Mouse (Mus musculus): ENCODE data around the gene Ints5. TPM values are rescaled to one million over a fixed set of nuclear protein-coding genes. Genes with fewer than 3 reads are reported as not detected.
"Not testable (repeated sequence)": the region's sequence is repeated elsewhere in the genome, so short reads cannot be mapped to it uniquely, and the experiment has no call there.

Ints5 gene
- polyA plus RNA-seq, 1 experiment from 2014 or later, result 30.5 TPM

DNA sequence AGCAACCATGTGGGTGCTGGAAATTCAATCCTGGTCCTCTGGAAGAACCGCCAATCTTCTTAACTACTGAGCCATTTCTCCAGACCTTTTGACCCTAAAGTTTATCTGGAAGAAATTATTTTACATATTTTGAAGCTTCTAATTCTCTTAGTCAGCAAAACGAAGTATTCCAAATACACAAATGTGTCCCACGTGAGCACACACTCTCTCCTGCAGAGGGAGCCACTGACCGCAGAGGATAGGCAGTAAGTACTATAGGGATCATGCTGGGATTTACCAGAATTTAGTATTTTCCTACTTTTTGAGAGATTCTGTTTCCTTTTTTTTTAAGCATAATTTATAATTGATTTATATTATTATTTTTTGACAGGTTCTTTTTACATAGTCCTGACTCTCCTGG is 35.1 kb upstream of the Ints5 start:
- no peaks in the 10 kb centered on the region for H3K4me1 ChIP-seq (ENCODE audit: control insufficient read depth, insufficient read depth, low read length)
- DNase-seq (ENCODE audit: low spot score) (peak; percentile 64), ATAC-seq (replicated peaks; ENCODE audit: insufficient number of reproducible peaks, low FRiP score, low TSS enrichment, low read depth) (no peak)
- no peak overlapping the region for H3K4me3 ChIP-seq (ENCODE audit: low read depth, low read length)
- no peaks in the 10 kb centered on the region for H3K9me3 ChIP-seq (replicated peaks; ENCODE audit: control insufficient read depth, low read length)
- H3K36me3 ChIP-seq (replicated peaks; ENCODE audit: control insufficient read depth, insufficient read depth, low read depth, low read length), result no peaks in the 10 kb centered on the region
- no peak overlapping the region for H3K4me2 ChIP-seq (ENCODE audit: low read depth, low read length)
- no peaks in the 10 kb centered on the region for H3K27me3 ChIP-seq (ENCODE audit: control insufficient read depth, insufficient read depth, low read length)
- H3K27ac ChIP-seq (replicated peaks; ENCODE audit: low read depth, low read length), result no peak overlapping the region
- no peak overlapping the region for H3K9ac ChIP-seq (replicated peaks; ENCODE audit: low read length)
- WGBS, result 37% methylated on average over 4 of the region's 4 CpGs

DNA sequence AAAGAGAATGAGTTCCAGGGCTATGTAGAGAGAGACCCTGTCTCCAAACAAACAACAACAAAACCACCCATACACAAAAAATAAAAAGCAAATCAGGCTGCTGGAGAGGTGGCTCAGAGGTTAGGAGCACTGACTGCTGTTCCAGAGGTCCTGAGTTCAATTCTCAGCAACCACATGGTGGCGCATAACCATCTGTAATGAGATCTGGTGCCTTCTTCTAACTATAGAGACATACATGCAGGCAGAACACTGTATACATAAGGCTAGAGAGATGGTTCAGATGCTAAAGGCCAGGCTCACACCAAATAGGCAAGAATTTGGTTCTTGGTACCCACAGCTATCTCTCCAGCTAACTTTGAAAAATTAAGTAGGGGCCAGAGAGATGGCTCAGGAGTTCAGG is 33.8 kb upstream of the Ints5 start:
- Histone ChIP-seq H3K36me3 (replicated peaks; ENCODE audit: control insufficient read depth, insufficient read depth, low read depth, low read length) (no peaks in the 10 kb centered on the region), H3K27me3 (ENCODE audit: control insufficient read depth, insufficient read depth, low read length) (no peaks in the 10 kb centered on the region), H3K4me2 (ENCODE audit: low read depth, low read length) (no peak overlapping the region), H3K27ac (replicated peaks; ENCODE audit: low read depth, low read length) (no peak overlapping the region), H3K4me3 (ENCODE audit: low read depth, low read length) (no peak overlapping the region), H3K9ac (replicated peaks; ENCODE audit: low read length) (no peak overlapping the region), H3K4me1 (ENCODE audit: control insufficient read depth, insufficient read depth, low read length) (no peaks in the 10 kb centered on the region), H3K9me3 (replicated peaks; ENCODE audit: control insufficient read depth, low read length) (no peaks in the 10 kb centered on the region)
- no peak for ATAC-seq (replicated peaks; ENCODE audit: insufficient number of reproducible peaks, low FRiP score, low TSS enrichment, low read depth)
- DNase-seq (ENCODE audit: low spot score), result no peak
- WGBS, result 30% methylated on average over 1 of the region's 1 CpGs

DNA sequence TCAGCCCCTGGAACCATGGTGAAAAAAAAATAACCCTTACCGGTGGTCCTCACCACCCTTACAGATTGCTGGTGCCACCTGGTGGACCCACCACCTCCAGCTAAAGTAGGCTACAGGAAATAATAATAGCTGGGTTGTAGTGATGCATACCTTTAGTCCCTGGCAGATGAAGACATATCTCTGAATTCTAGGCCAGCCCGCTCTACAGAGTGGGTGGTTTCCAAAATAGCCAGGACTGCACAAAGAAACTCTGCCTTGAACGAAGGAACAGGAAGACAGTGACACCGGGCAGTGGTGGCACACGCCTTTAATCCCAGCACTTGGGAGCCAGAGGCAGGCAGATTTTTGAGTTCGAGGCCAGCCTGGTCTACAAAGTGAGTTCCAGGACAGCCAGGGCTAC is 28.5 kb upstream of the Ints5 start:
- DNase-seq (ENCODE audit: low spot score) (no peak), ATAC-seq (replicated peaks; ENCODE audit: insufficient number of reproducible peaks, low FRiP score, low TSS enrichment, low read depth) (no peak)
- no peaks in the 10 kb centered on the region for H3K27me3 ChIP-seq (ENCODE audit: control insufficient read depth, insufficient read depth, low read length)
- H3K4me3 ChIP-seq (ENCODE audit: low read depth, low read length), result no peak overlapping the region
- 84% methylated on average over 6 of the region's 6 CpGs for WGBS
- H3K4me1 ChIP-seq (ENCODE audit: control insufficient read depth, insufficient read depth, low read length), result no peaks in the 10 kb centered on the region
- no peaks in the 10 kb centered on the region for H3K36me3 ChIP-seq (replicated peaks; ENCODE audit: control insufficient read depth, insufficient read depth, low read depth, low read length)
- no peak overlapping the region for H3K9ac ChIP-seq (replicated peaks; ENCODE audit: low read length)
- H3K4me2 ChIP-seq (ENCODE audit: low read depth, low read length), result no peak overlapping the region
- H3K27ac ChIP-seq (replicated peaks; ENCODE audit: low read depth, low read length), result no peak overlapping the region
- no peaks in the 10 kb centered on the region for H3K9me3 ChIP-seq (replicated peaks; ENCODE audit: control insufficient read depth, low read length)

GRCm38 (mm10) chr19:8870381-8870780 is 22.4 kb upstream of the Ints5 start:
- not testable (repeated sequence) for H3K27ac ChIP-seq (replicated peaks; ENCODE audit: low read depth, low read length); H3K9ac ChIP-seq (replicated peaks; ENCODE audit: low read length)
- 76% methylated on average over 3 of the region's 3 CpGs for WGBS

DNA sequence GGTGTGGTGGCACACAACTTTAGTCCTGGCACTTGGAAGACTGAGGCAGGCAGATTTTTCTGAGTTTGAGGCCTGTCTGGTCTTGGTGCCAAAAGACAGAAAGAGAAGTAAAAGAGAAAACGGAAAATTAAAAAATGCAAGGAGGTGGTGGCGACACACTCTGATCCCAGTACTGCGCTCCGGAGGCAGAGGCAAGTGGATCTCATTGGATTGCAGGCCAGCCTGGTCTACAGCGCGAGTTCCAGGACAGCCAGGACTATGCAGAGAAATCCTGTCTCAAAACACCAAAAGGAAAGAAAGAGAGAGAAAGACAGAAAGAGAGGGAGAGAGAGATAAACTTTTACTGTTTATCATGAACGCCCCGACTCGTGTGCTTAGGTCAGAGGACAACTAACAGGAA is 22.0 kb upstream of the Ints5 start:
- peak overlapping the region; percentile 21 for H3K4me2 ChIP-seq (ENCODE audit: low read depth, low read length)
- peaks cover 10% of the 10 kb centered on the region for H3K36me3 ChIP-seq (replicated peaks; ENCODE audit: control insufficient read depth, insufficient read depth, low read depth, low read length)
- peak overlapping the region; percentile 43 for H3K9ac ChIP-seq (replicated peaks; ENCODE audit: low read length)
- ATAC-seq (replicated peaks; ENCODE audit: insufficient number of reproducible peaks, low FRiP score, low TSS enrichment, low read depth) (no peak; the same call in 1 of the 2 replicates), DNase-seq (ENCODE audit: low spot score) (no peak)
- H3K27me3 ChIP-seq (ENCODE audit: control insufficient read depth, insufficient read depth, low read length), result no peaks in the 10 kb centered on the region
- H3K4me3 ChIP-seq (ENCODE audit: low read depth, low read length), result peak overlapping the region; percentile 90
- H3K9me3 ChIP-seq (replicated peaks; ENCODE audit: control insufficient read depth, low read length), result no peaks in the 10 kb centered on the region
- no peaks in the 10 kb centered on the region for H3K4me1 ChIP-seq (ENCODE audit: control insufficient read depth, insufficient read depth, low read length)
- WGBS, result 61% methylated on average over 9 of the region's 9 CpGs
- no peak overlapping the region for H3K27ac ChIP-seq (replicated peaks; ENCODE audit: low read depth, low read length)

More at GRCm38 (mm10) chr19:8870381-8870780, 22.4 kb upstream of the Ints5 start:
- not testable (repeated sequence) for H3K36me3 ChIP-seq (replicated peaks; ENCODE audit: control insufficient read depth, insufficient read depth, low read depth, low read length); H3K4me3 ChIP-seq (ENCODE audit: low read depth, low read length); H3K9me3 ChIP-seq (replicated peaks; ENCODE audit: control insufficient read depth, low read length); ATAC-seq (replicated peaks; ENCODE audit: insufficient number of reproducible peaks, low FRiP score, low TSS enrichment, low read depth); H3K27me3 ChIP-seq (ENCODE audit: control insufficient read depth, insufficient read depth, low read length); H3K4me1 ChIP-seq (ENCODE audit: control insufficient read depth, insufficient read depth, low read length); DNase-seq (ENCODE audit: low spot score); H3K4me2 ChIP-seq (ENCODE audit: low read depth, low read length)

DNA sequence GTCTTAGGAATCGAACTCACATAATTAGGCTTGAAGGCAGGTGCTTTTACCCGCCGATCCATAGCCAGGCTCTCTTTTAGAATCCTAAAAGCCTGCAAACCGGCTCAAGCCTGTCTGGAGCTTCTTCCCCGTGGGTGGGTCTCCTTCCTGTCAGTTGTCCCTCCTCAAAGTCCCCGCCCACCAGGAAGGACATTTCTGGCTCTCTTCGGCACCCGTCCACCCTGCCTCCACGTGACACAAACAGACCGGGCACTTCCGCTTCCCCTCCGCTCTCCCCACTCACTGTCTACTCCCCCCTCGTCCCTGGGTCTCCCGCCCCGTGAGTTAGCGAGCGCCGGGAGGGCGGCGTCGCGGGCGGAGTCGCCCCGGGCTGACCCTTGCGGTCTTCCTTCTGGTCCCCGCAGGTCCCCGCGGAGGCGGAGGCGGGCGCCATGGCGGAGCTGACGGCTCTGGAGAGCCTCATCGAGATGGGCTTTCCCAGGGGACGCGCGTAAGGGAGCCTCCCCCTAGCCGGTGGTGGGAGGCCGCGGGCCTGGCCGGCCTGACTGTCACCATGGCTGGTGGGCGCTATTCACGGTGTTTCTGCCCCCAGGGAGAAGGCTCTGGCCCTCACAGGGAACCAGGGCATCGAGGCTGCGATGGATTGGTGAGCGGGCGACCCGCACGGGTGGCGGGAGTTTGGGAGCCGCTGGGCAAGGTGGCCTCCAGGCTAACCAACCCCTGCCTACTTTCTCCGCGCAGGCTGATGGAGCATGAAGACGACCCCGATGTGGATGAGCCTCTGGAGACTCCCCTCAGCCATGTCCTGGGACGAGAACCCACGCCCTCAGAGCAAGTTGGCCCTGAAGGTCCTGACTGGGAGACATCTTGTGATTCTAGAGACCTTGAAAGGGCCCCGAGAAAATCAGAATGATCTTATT is 21.3 kb upstream of the Ints5 start, which contains the start of gene Ubxn1:
Gene Ubxn1, plus strand, starts transcription at position 230 of the 920 bp plus-strand sequence.
- WGBS, result under 1% methylated on average over 57 of the region's 59 CpGs
- peak; percentile 97 for DNase-seq (ENCODE audit: low spot score)
- H3K4me3 ChIP-seq (ENCODE audit: low read depth, low read length), result peak within 1 kb of the TSS; percentile 90
- peak within 1 kb of the TSS; percentile 83 for H3K9ac ChIP-seq (replicated peaks; ENCODE audit: low read length)
- H3K27ac ChIP-seq (replicated peaks; ENCODE audit: low read depth, low read length), result peak within 1 kb of the TSS; percentile 23
- H3K4me2 ChIP-seq (ENCODE audit: low read depth, low read length), result peak within 1 kb of the TSS; percentile 73
- ATAC-seq (replicated peaks; ENCODE audit: insufficient number of reproducible peaks, low FRiP score, low TSS enrichment, low read depth), result peak; percentile 96
- H3K9me3 ChIP-seq (replicated peaks; ENCODE audit: control insufficient read depth, low read length), result no peaks in the 10 kb centered on the region
- no peaks in the 10 kb centered on the region for H3K27me3 ChIP-seq (ENCODE audit: control insufficient read depth, insufficient read depth, low read length)
- H3K36me3 ChIP-seq (replicated peaks; ENCODE audit: control insufficient read depth, insufficient read depth, low read depth, low read length), result peaks cover 10% of the 10 kb centered on the region
- no peaks in the 10 kb centered on the region for H3K4me1 ChIP-seq (ENCODE audit: control insufficient read depth, insufficient read depth, low read length)

DNA sequence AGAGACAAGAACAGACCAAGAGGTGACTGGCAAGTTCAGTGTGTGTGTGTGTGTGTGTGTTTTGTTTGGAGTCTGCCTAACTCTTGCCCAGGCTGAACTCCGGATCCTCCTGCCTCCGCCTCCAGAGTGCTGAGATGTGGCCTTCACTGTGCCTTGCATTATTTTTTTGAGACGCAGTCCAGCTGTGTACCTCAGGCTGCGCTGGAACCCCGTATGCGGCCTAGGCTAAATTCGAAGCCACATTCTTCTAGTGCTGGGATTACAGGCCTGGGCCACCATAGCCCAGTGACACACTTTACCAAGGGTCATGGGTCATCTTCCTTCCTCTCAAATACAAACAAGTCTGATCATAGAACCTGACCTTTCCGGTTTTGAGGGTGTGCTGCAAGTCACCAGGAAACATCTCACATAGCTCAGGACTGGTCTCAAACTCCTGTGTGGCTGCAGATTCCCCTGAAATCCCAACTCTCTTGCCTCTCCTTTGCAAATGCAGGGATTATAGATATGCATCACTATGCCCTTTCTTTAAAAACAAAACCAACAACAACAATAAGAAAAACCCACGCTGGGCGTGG is 20.5 kb upstream of the Ints5 start:
- WGBS, result 74% methylated on average over 10 of the region's 10 CpGs
- ATAC-seq (replicated peaks; ENCODE audit: insufficient number of reproducible peaks, low FRiP score, low TSS enrichment, low read depth) (no peak), DNase-seq (ENCODE audit: low spot score) (no peak)
- H3K4me2 ChIP-seq (ENCODE audit: low read depth, low read length), result peak overlapping the region; percentile 73
- H3K9ac ChIP-seq (replicated peaks; ENCODE audit: low read length), result peak overlapping the region; percentile 83
- H3K36me3 ChIP-seq (replicated peaks; ENCODE audit: control insufficient read depth, insufficient read depth, low read depth, low read length), result peaks cover 10% of the 10 kb centered on the region
- no peaks in the 10 kb centered on the region for H3K27me3 ChIP-seq (ENCODE audit: control insufficient read depth, insufficient read depth, low read length)
- H3K27ac ChIP-seq (replicated peaks; ENCODE audit: low read depth, low read length), result no peak overlapping the region
- H3K4me3 ChIP-seq (ENCODE audit: low read depth, low read length), result peak overlapping the region; percentile 90
- H3K9me3 ChIP-seq (replicated peaks; ENCODE audit: control insufficient read depth, low read length), result no peaks in the 10 kb centered on the region
- no peaks in the 10 kb centered on the region for H3K4me1 ChIP-seq (ENCODE audit: control insufficient read depth, insufficient read depth, low read length)

- no peak overlapping the region for H3K9ac ChIP-seq (replicated peaks; ENCODE audit: low read length)
- DNase-seq (ENCODE audit: low spot score) (no peak), ATAC-seq (replicated peaks; ENCODE audit: insufficient number of reproducible peaks, low FRiP score, low TSS enrichment, low read depth) (no peak)
- no peak overlapping the region for H3K27ac ChIP-seq (replicated peaks; ENCODE audit: low read depth, low read length)
- no peak overlapping the region for H3K4me2 ChIP-seq (ENCODE audit: low read depth, low read length)
- H3K27me3 ChIP-seq (ENCODE audit: control insufficient read depth, insufficient read depth, low read length), result no peaks in the 10 kb centered on the region
- no peaks in the 10 kb centered on the region for H3K9me3 ChIP-seq (replicated peaks; ENCODE audit: control insufficient read depth, low read length)
- 93% methylated on average over 7 of the region's 7 CpGs for WGBS
- peaks cover 10% of the 10 kb centered on the region for H3K36me3 ChIP-seq (replicated peaks; ENCODE audit: control insufficient read depth, insufficient read depth, low read depth, low read length)
- H3K4me3 ChIP-seq (ENCODE audit: low read depth, low read length), result no peak overlapping the region
- H3K4me1 ChIP-seq (ENCODE audit: control insufficient read depth, insufficient read depth, low read length), result no peaks in the 10 kb centered on the region
Observed at GRCm38 (mm10) chr19:8875031-8875430, 17.8 kb upstream of the Ints5 start.

Data from embryonic facial prominence, embryonic 11.5 days (tissue).